Mouse (Mus musculus): Measurements from ENCODE around the gene Ube4b. TPM values are rescaled to one million over a fixed set of nuclear protein-coding genes. Genes with fewer than 3 reads are reported as not detected.

Gene Ube4b
- polyA plus RNA-seq, 1 experiment from 2014 or later, result 54.5 TPM

GRCm38 (mm10) chr4:149364896-149365295 is 61.7 kb downstream of the Ube4b start:
- 93% methylated on average over 5 of the region's 5 CpGs for WGBS
- DNase-seq (ENCODE audit: low spot score) (no peak), ATAC-seq (replicated peaks; ENCODE audit: insufficient number of reproducible peaks, low FRiP score, low TSS enrichment, low read depth) (no peak)
- no peaks in the 10 kb centered on the region for H3K4me1 ChIP-seq (ENCODE audit: control insufficient read depth, insufficient read depth, low read length)
- no peak overlapping the region for H3K4me2 ChIP-seq (ENCODE audit: low read depth, low read length)
- peaks cover 13% of the 10 kb centered on the region for H3K36me3 ChIP-seq (replicated peaks; ENCODE audit: control insufficient read depth, insufficient read depth, low read depth, low read length)
- H3K9me3 ChIP-seq (replicated peaks; ENCODE audit: control insufficient read depth, low read length), result no peaks in the 10 kb centered on the region
- H3K4me3 ChIP-seq (ENCODE audit: low read depth, low read length), result no peak overlapping the region
- H3K27ac ChIP-seq (replicated peaks; ENCODE audit: low read depth, low read length), result no peak overlapping the region
- no peaks in the 10 kb centered on the region for H3K27me3 ChIP-seq (ENCODE audit: control insufficient read depth, insufficient read depth, low read length)
- no peak overlapping the region for H3K9ac ChIP-seq (replicated peaks; ENCODE audit: low read length)

DNA sequence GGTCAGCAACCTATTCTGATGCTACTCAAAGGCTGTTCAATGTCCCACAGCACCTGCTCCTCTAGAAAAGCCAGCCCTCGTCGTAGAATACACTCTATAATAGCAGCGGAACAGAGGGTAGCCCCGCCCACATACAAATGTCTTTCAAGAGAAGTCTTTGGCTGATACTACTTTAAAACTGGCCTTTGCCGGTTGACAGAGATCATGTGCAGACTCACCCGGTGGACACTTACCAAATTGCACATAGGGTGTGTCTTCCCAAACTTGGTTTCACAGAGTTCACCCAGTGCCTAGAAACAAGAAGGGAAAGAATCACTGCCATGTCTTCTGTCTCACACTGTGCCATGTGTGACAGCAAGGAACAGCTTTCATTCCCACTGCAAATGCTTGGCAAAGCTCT is 65.5 kb downstream of the Ube4b start:
- no peak overlapping the region for H3K27ac ChIP-seq (replicated peaks; ENCODE audit: low read depth, low read length)
- H3K4me1 ChIP-seq (ENCODE audit: control insufficient read depth, insufficient read depth, low read length), result no peaks in the 10 kb centered on the region
- H3K4me2 ChIP-seq (ENCODE audit: low read depth, low read length), result no peak overlapping the region
- no peak overlapping the region for H3K9ac ChIP-seq (replicated peaks; ENCODE audit: low read length)
- 80% methylated on average over 6 of the region's 6 CpGs for WGBS
- H3K9me3 ChIP-seq (replicated peaks; ENCODE audit: control insufficient read depth, low read length), result no peaks in the 10 kb centered on the region
- H3K36me3 ChIP-seq (replicated peaks; ENCODE audit: control insufficient read depth, insufficient read depth, low read depth, low read length), result peaks cover 19% of the 10 kb centered on the region
- ATAC-seq (replicated peaks; ENCODE audit: insufficient number of reproducible peaks, low FRiP score, low TSS enrichment, low read depth) (no peak), DNase-seq (ENCODE audit: low spot score) (no peak)
- H3K4me3 ChIP-seq (ENCODE audit: low read depth, low read length), result no peak overlapping the region
- no peaks in the 10 kb centered on the region for H3K27me3 ChIP-seq (ENCODE audit: control insufficient read depth, insufficient read depth, low read length)

DNA sequence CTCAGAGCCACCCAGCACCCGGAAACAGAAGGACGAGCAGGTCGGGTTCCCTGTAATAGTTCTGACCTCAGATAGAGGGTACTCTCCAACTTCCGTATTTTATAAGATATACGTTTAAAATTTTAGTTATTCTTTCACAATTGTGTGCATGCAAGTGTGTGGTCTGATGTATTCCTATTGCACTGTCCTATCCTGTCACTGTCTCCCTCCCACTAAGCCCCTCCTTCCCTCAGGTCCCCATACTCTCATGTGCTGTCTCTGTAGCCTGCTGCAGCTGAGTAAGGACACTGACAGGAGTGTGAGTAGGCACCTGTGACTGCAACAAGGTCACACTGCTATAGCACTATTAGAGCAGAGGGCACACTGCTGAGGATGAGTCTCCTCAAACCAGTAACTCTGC is 65.9 kb downstream of the Ube4b start:
- peaks cover 22% of the 10 kb centered on the region for H3K36me3 ChIP-seq (replicated peaks; ENCODE audit: control insufficient read depth, insufficient read depth, low read depth, low read length)
- no peak overlapping the region for H3K4me2 ChIP-seq (ENCODE audit: low read depth, low read length)
- DNase-seq (ENCODE audit: low spot score), result no peak
- H3K9ac ChIP-seq (replicated peaks; ENCODE audit: low read length), result no peak overlapping the region
- H3K27ac ChIP-seq (replicated peaks; ENCODE audit: low read depth, low read length), result no peak overlapping the region
- no peak overlapping the region for H3K4me3 ChIP-seq (ENCODE audit: low read depth, low read length)
- no peak for ATAC-seq (replicated peaks; ENCODE audit: insufficient number of reproducible peaks, low FRiP score, low TSS enrichment, low read depth)
- H3K4me1 ChIP-seq (ENCODE audit: control insufficient read depth, insufficient read depth, low read length), result no peaks in the 10 kb centered on the region
- H3K27me3 ChIP-seq (ENCODE audit: control insufficient read depth, insufficient read depth, low read length), result no peaks in the 10 kb centered on the region
- no peaks in the 10 kb centered on the region for H3K9me3 ChIP-seq (replicated peaks; ENCODE audit: control insufficient read depth, low read length)
- WGBS, result 94% methylated on average over 5 of the region's 5 CpGs

DNA sequence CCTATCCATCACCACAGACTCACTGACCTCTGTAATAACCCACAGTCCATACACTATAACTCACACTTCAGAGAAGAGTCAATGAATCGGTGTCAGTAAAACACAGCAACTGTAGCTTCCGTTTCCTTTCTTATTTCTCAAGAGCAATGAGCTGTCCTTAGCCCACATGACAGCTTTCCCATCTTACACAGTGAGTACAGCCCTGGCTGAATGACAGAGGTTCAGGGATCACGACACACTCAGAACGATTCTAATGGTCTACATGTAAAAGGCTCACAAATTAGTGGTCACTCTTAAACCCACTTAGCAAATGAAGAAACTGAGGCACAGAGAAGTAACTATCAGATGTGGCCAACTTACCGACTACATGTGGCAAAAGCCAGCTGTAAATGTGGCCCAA is 68.6 kb downstream of the Ube4b start:
- H3K9me3 ChIP-seq (replicated peaks; ENCODE audit: control insufficient read depth, low read length), result no peaks in the 10 kb centered on the region
- H3K27ac ChIP-seq (replicated peaks; ENCODE audit: low read depth, low read length), result no peak overlapping the region
- H3K4me1 ChIP-seq (ENCODE audit: control insufficient read depth, insufficient read depth, low read length), result no peaks in the 10 kb centered on the region
- no peak for DNase-seq (ENCODE audit: low spot score)
- H3K4me3 ChIP-seq (ENCODE audit: low read depth, low read length), result no peak overlapping the region
- 93% methylated on average over 5 of the region's 5 CpGs for WGBS
- H3K4me2 ChIP-seq (ENCODE audit: low read depth, low read length), result no peak overlapping the region
- ATAC-seq (replicated peaks; ENCODE audit: insufficient number of reproducible peaks, low FRiP score, low TSS enrichment, low read depth), result no peak
- H3K9ac ChIP-seq (replicated peaks; ENCODE audit: low read length), result no peak overlapping the region
- peaks cover 21% of the 10 kb centered on the region for H3K36me3 ChIP-seq (replicated peaks; ENCODE audit: control insufficient read depth, insufficient read depth, low read depth, low read length)
- H3K27me3 ChIP-seq (ENCODE audit: control insufficient read depth, insufficient read depth, low read length), result no peaks in the 10 kb centered on the region

GRCm38 (mm10) chr4:149354671-149355070 is 71.9 kb downstream of the Ube4b start:
- Histone ChIP-seq H3K9ac (replicated peaks; ENCODE audit: low read length) (no peak overlapping the region), H3K4me2 (ENCODE audit: low read depth, low read length) (no peak overlapping the region), H3K4me3 (ENCODE audit: low read depth, low read length) (no peak overlapping the region), H3K4me1 (ENCODE audit: control insufficient read depth, insufficient read depth, low read length) (no peaks in the 10 kb centered on the region), H3K9me3 (replicated peaks; ENCODE audit: control insufficient read depth, low read length) (no peaks in the 10 kb centered on the region), H3K27me3 (ENCODE audit: control insufficient read depth, insufficient read depth, low read length) (no peaks in the 10 kb centered on the region), H3K27ac (replicated peaks; ENCODE audit: low read depth, low read length) (no peak overlapping the region), H3K36me3 (replicated peaks; ENCODE audit: control insufficient read depth, insufficient read depth, low read depth, low read length) (peaks cover 20% of the 10 kb centered on the region)
- ATAC-seq (replicated peaks; ENCODE audit: insufficient number of reproducible peaks, low FRiP score, low TSS enrichment, low read depth), result no peak
- 96% methylated on average over 8 of the region's 8 CpGs for WGBS
- no peak for DNase-seq (ENCODE audit: low spot score)

DNA sequence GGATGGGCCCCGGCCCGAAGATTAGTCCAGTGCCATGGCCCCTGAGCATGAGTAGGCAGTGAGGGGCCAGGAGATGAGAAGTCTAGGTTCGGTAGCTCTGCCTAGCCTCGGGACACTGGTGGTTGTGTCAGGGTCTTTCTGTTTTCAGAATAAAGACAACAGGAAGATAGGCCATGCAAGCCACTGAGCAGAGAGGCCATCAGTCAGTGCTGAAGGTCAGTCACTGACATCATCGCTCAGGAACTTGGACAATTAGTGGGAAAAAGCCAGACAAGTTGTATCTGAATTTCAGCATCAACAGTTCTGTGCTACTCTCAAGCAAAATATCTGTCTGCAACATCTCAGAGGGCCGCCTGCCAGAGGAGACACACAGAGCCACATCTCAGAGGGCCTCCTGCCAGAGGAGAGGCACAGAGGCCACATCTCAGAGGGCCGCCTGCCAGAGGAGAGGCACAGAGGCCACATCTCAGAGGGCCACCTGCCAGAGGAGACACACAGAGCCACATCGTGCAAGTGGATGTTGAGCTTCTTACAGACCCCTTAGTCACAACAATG is 74.9 kb downstream of the Ube4b start:
- H3K36me3 ChIP-seq (replicated peaks; ENCODE audit: control insufficient read depth, insufficient read depth, low read depth, low read length), result peaks cover 13% of the 10 kb centered on the region
- no peak overlapping the region for H3K27ac ChIP-seq (replicated peaks; ENCODE audit: low read depth, low read length)
- no peaks in the 10 kb centered on the region for H3K27me3 ChIP-seq (ENCODE audit: control insufficient read depth, insufficient read depth, low read length)
- no peaks in the 10 kb centered on the region for H3K9me3 ChIP-seq (replicated peaks; ENCODE audit: control insufficient read depth, low read length)
- no peak overlapping the region for H3K4me2 ChIP-seq (ENCODE audit: low read depth, low read length)
- no peak overlapping the region for H3K4me3 ChIP-seq (ENCODE audit: low read depth, low read length)
- DNase-seq (ENCODE audit: low spot score) (no peak), ATAC-seq (replicated peaks; ENCODE audit: insufficient number of reproducible peaks, low FRiP score, low TSS enrichment, low read depth) (no peak)
- WGBS, result 83% methylated on average over 8 of the region's 8 CpGs
- no peak overlapping the region for H3K9ac ChIP-seq (replicated peaks; ENCODE audit: low read length)
- H3K4me1 ChIP-seq (ENCODE audit: control insufficient read depth, insufficient read depth, low read length), result no peaks in the 10 kb centered on the region

DNA sequence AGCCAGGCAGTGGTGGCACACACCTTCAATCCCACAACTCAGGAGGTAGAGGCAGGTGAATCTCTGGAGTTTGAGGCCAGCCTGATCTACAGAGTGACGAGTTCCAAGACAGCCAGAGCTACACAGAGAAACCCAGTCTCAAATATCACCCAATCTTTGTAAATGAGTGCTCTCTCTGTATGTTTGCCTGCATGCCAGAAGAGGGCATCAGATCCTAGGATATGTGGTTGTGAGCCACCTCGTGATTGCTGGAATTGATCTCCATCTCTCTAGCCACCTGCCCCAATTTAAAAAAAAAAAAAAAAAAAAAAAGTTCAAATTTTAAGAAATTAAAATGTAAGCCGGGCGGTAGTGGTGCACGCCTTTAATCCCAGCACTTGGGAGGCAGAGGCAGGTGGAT is 77.6 kb downstream of the Ube4b start:
- no peaks in the 10 kb centered on the region for H3K9me3 ChIP-seq (replicated peaks; ENCODE audit: control insufficient read depth, low read length)
- ATAC-seq (replicated peaks; ENCODE audit: insufficient number of reproducible peaks, low FRiP score, low TSS enrichment, low read depth) (no peak), DNase-seq (ENCODE audit: low spot score) (no peak)
- no peaks in the 10 kb centered on the region for H3K27me3 ChIP-seq (ENCODE audit: control insufficient read depth, insufficient read depth, low read length)
- H3K4me3 ChIP-seq (ENCODE audit: low read depth, low read length), result no peak overlapping the region
- H3K4me1 ChIP-seq (ENCODE audit: control insufficient read depth, insufficient read depth, low read length), result no peaks in the 10 kb centered on the region
- H3K9ac ChIP-seq (replicated peaks; ENCODE audit: low read length), result no peak overlapping the region
- no peak overlapping the region for H3K4me2 ChIP-seq (ENCODE audit: low read depth, low read length)
- no peak overlapping the region for H3K27ac ChIP-seq (replicated peaks; ENCODE audit: low read depth, low read length)
- 75% methylated on average over 5 of the region's 5 CpGs for WGBS
- peaks cover 5% of the 10 kb centered on the region for H3K36me3 ChIP-seq (replicated peaks; ENCODE audit: control insufficient read depth, insufficient read depth, low read depth, low read length)

- Histone ChIP-seq H3K27ac (replicated peaks; ENCODE audit: low read depth, low read length) (no peak overlapping the region), H3K4me3 (ENCODE audit: low read depth, low read length) (no peak overlapping the region), H3K9ac (replicated peaks; ENCODE audit: low read length) (no peak overlapping the region), H3K9me3 (replicated peaks; ENCODE audit: control insufficient read depth, low read length) (no peaks in the 10 kb centered on the region), H3K36me3 (replicated peaks; ENCODE audit: control insufficient read depth, insufficient read depth, low read depth, low read length) (peaks cover 5% of the 10 kb centered on the region), H3K4me1 (ENCODE audit: control insufficient read depth, insufficient read depth, low read length) (no peaks in the 10 kb centered on the region), H3K27me3 (ENCODE audit: control insufficient read depth, insufficient read depth, low read length) (no peaks in the 10 kb centered on the region), H3K4me2 (ENCODE audit: low read depth, low read length) (no peak overlapping the region)
- DNase-seq (ENCODE audit: low spot score) (no peak), ATAC-seq (replicated peaks; ENCODE audit: insufficient number of reproducible peaks, low FRiP score, low TSS enrichment, low read depth) (no peak)
- 51% methylated on average over 5 of the region's 5 CpGs for WGBS
Observed at GRCm38 (mm10) chr4:149345873-149346272, 80.7 kb downstream of the Ube4b start.
